Mouse (Mus musculus): ENCODE measurements around the gene Exoc5. TPM values are rescaled to one million over a fixed set of nuclear protein-coding genes. Genes with fewer than 3 reads are reported as not detected.

Exoc5 gene
- polyA plus RNA-seq, 1 experiment from 2014 or later, result 44.6 TPM

GRCm38 (mm10) chr14:48991144-48991522, 75.3 kb downstream of the Exoc5 start:
- no peaks in the 10 kb centered on the region for H3K27me3 ChIP-seq (ENCODE audit: control insufficient read depth, insufficient read depth, low read length)
- H3K4me2 ChIP-seq, result peak overlapping the region; percentile 67
- 5% methylated on average over 7 of the region's 7 CpGs for WGBS (ENCODE audit: insufficient replicate concordance)
- 0 out of 2 replicates have a peak, but pooled peaks cover 2% of the 10 kb centered on the region for H3K4me1 ChIP-seq (ENCODE audit: control insufficient read depth, insufficient read depth, low read length)
- H3K9me3 ChIP-seq (replicated peaks; ENCODE audit: control insufficient read depth, low read length), result no peaks in the 10 kb centered on the region
- ATAC-seq (replicated peaks; ENCODE audit: insufficient number of reproducible peaks, low FRiP score, low TSS enrichment), result no peak
- H3K36me3 ChIP-seq (ENCODE audit: control insufficient read depth, insufficient read depth, low read length), result no peaks in the 10 kb centered on the region
- H3K4me3 ChIP-seq (ENCODE audit: low read depth, low read length), result peak overlapping the region; percentile 28
- no peak overlapping the region for H3K27ac ChIP-seq (ENCODE audit: low read depth, low read length)
- peak overlapping the region; percentile 31; the same call in 1 of the 2 replicates for H3K9ac ChIP-seq (ENCODE audit: low read depth, low read length)

- Histone ChIP-seq H3K36me3 (ENCODE audit: control insufficient read depth, insufficient read depth, low read length) (no peaks in the 10 kb centered on the region), H3K4me3 (ENCODE audit: low read depth, low read length) (peak overlapping the region; percentile 28), H3K9me3 (replicated peaks; ENCODE audit: control insufficient read depth, low read length) (no peaks in the 10 kb centered on the region), H3K9ac (ENCODE audit: low read depth, low read length) (peak overlapping the region; percentile 31; the same call in 1 of the 2 replicates), H3K4me1 (ENCODE audit: control insufficient read depth, insufficient read depth, low read length) (0 out of 2 replicates have a peak, but pooled peaks cover 2% of the 10 kb centered on the region), H3K27me3 (ENCODE audit: control insufficient read depth, insufficient read depth, low read length) (no peaks in the 10 kb centered on the region), H3K27ac (ENCODE audit: low read depth, low read length) (no peak overlapping the region), H3K4me2 (peak overlapping the region; percentile 67)
- ATAC-seq (replicated peaks; ENCODE audit: insufficient number of reproducible peaks, low FRiP score, low TSS enrichment), result no peak
- 17% methylated on average over 17 of the region's 17 CpGs for WGBS (ENCODE audit: insufficient replicate concordance)
Observed at GRCm38 (mm10) chr14:48990471-48991143, 75.8 kb downstream of the Exoc5 start.

- no peak overlapping the region for H3K4me3 ChIP-seq (ENCODE audit: low read depth, low read length)
- H3K9me3 ChIP-seq (replicated peaks; ENCODE audit: control insufficient read depth, low read length), result no peaks in the 10 kb centered on the region
- WGBS (ENCODE audit: insufficient replicate concordance), result 84% methylated on average over 8 of the region's 8 CpGs
- no peaks in the 10 kb centered on the region for H3K27me3 ChIP-seq (ENCODE audit: control insufficient read depth, insufficient read depth, low read length)
- H3K27ac ChIP-seq (ENCODE audit: low read depth, low read length), result no peak overlapping the region
- no peak overlapping the region for H3K9ac ChIP-seq (ENCODE audit: low read depth, low read length)
- no peak for ATAC-seq (replicated peaks; ENCODE audit: insufficient number of reproducible peaks, low FRiP score, low TSS enrichment)
- 0 out of 2 replicates have a peak, but pooled peaks cover 2% of the 10 kb centered on the region for H3K4me1 ChIP-seq (ENCODE audit: control insufficient read depth, insufficient read depth, low read length)
- no peaks in the 10 kb centered on the region for H3K36me3 ChIP-seq (ENCODE audit: control insufficient read depth, insufficient read depth, low read length)
- no peak overlapping the region for H3K4me2 ChIP-seq
Observed at GRCm38 (mm10) chr14:48989831-48990230, 76.6 kb downstream of the Exoc5 start.

- no peaks in the 10 kb centered on the region for H3K9me3 ChIP-seq (replicated peaks; ENCODE audit: control insufficient read depth, low read length)
- H3K9ac ChIP-seq (ENCODE audit: low read depth, low read length), result no peak overlapping the region
- no peaks in the 10 kb centered on the region for H3K36me3 ChIP-seq (ENCODE audit: control insufficient read depth, insufficient read depth, low read length)
- 55% methylated on average over 8 of the region's 8 CpGs for WGBS (ENCODE audit: insufficient replicate concordance)
- H3K27ac ChIP-seq (ENCODE audit: low read depth, low read length), result no peak overlapping the region
- H3K4me1 ChIP-seq (ENCODE audit: control insufficient read depth, insufficient read depth, low read length), result 0 out of 2 replicates have a peak, but pooled peaks cover 2% of the 10 kb centered on the region
- H3K27me3 ChIP-seq (ENCODE audit: control insufficient read depth, insufficient read depth, low read length), result no peaks in the 10 kb centered on the region
- H3K4me3 ChIP-seq (ENCODE audit: low read depth, low read length), result no peak overlapping the region
- ATAC-seq (replicated peaks; ENCODE audit: insufficient number of reproducible peaks, low FRiP score, low TSS enrichment), result no peak
- no peak overlapping the region for H3K4me2 ChIP-seq
Observed at GRCm38 (mm10) chr14:48986231-48986630, 80.2 kb downstream of the Exoc5 start.

GRCm38 (mm10) chr14:48985673-48986072, 80.8 kb downstream of the Exoc5 start:
- Histone ChIP-seq H3K27ac (ENCODE audit: low read depth, low read length) (no peak overlapping the region), H3K4me2 (no peak overlapping the region), H3K4me1 (ENCODE audit: control insufficient read depth, insufficient read depth, low read length) (no peaks in the 10 kb centered on the region), H3K36me3 (ENCODE audit: control insufficient read depth, insufficient read depth, low read length) (no peaks in the 10 kb centered on the region), H3K27me3 (ENCODE audit: control insufficient read depth, insufficient read depth, low read length) (no peaks in the 10 kb centered on the region), H3K4me3 (ENCODE audit: low read depth, low read length) (no peak overlapping the region), H3K9me3 (replicated peaks; ENCODE audit: control insufficient read depth, low read length) (no peaks in the 10 kb centered on the region), H3K9ac (ENCODE audit: low read depth, low read length) (no peak overlapping the region)
- 40% methylated on average over 10 of the region's 10 CpGs for WGBS (ENCODE audit: insufficient replicate concordance)
- no peak for ATAC-seq (replicated peaks; ENCODE audit: insufficient number of reproducible peaks, low FRiP score, low TSS enrichment)

- Histone ChIP-seq H3K9me3 (replicated peaks; ENCODE audit: control insufficient read depth, low read length) (no peaks in the 10 kb centered on the region), H3K9ac (ENCODE audit: low read depth, low read length) (no peak overlapping the region), H3K4me3 (ENCODE audit: low read depth, low read length) (no peak overlapping the region), H3K36me3 (ENCODE audit: control insufficient read depth, insufficient read depth, low read length) (no peaks in the 10 kb centered on the region), H3K4me1 (ENCODE audit: control insufficient read depth, insufficient read depth, low read length) (no peaks in the 10 kb centered on the region), H3K27ac (ENCODE audit: low read depth, low read length) (no peak overlapping the region), H3K27me3 (ENCODE audit: control insufficient read depth, insufficient read depth, low read length) (no peaks in the 10 kb centered on the region), H3K4me2 (no peak overlapping the region)
- no peak for ATAC-seq (replicated peaks; ENCODE audit: insufficient number of reproducible peaks, low FRiP score, low TSS enrichment)
- 68% methylated on average over 3 of the region's 3 CpGs for WGBS (ENCODE audit: insufficient replicate concordance)
Observed at GRCm38 (mm10) chr14:48978971-48979388, 87.5 kb downstream of the Exoc5 start.

- Histone ChIP-seq H3K27ac (ENCODE audit: low read depth, low read length) (no peak overlapping the region), H3K4me2 (no peak overlapping the region), H3K4me3 (ENCODE audit: low read depth, low read length) (no peak overlapping the region), H3K4me1 (ENCODE audit: control insufficient read depth, insufficient read depth, low read length) (no peaks in the 10 kb centered on the region), H3K27me3 (ENCODE audit: control insufficient read depth, insufficient read depth, low read length) (no peaks in the 10 kb centered on the region), H3K36me3 (ENCODE audit: control insufficient read depth, insufficient read depth, low read length) (no peaks in the 10 kb centered on the region), H3K9ac (ENCODE audit: low read depth, low read length) (no peak overlapping the region), H3K9me3 (replicated peaks; ENCODE audit: control insufficient read depth, low read length) (no peaks in the 10 kb centered on the region)
- no peak for ATAC-seq (replicated peaks; ENCODE audit: insufficient number of reproducible peaks, low FRiP score, low TSS enrichment)
- WGBS (ENCODE audit: insufficient replicate concordance), result 75% methylated on average over 2 of the region's 2 CpGs
Observed at GRCm38 (mm10) chr14:48971546-48971945, 94.9 kb downstream of the Exoc5 start.

GRCm38 (mm10) chr14:48968670-48969069, 97.8 kb downstream of the Exoc5 start:
- Histone ChIP-seq H3K4me1 (ENCODE audit: control insufficient read depth, insufficient read depth, low read length) (no peaks in the 10 kb centered on the region), H3K4me2 (no peak overlapping the region), H3K27ac (ENCODE audit: low read depth, low read length) (no peak overlapping the region), H3K9me3 (replicated peaks; ENCODE audit: control insufficient read depth, low read length) (no peaks in the 10 kb centered on the region), H3K36me3 (ENCODE audit: control insufficient read depth, insufficient read depth, low read length) (no peaks in the 10 kb centered on the region), H3K9ac (ENCODE audit: low read depth, low read length) (no peak overlapping the region), H3K27me3 (ENCODE audit: control insufficient read depth, insufficient read depth, low read length) (no peaks in the 10 kb centered on the region), H3K4me3 (ENCODE audit: low read depth, low read length) (no peak overlapping the region)
- WGBS (ENCODE audit: insufficient replicate concordance), result 77% methylated on average over 9 of the region's 9 CpGs
- no peak for ATAC-seq (replicated peaks; ENCODE audit: insufficient number of reproducible peaks, low FRiP score, low TSS enrichment)
